Mouse (Mus musculus) MN1 (cell line): ENCODE measurements around the gene Atp1a2.

Experiments
- DNase-seq: peaks from one replicate; pipeline ENCODE4 v3.0.0-alpha.2; 2016; ENCODE audit warnings: low spot score

Gene Atp1a2

DNA sequence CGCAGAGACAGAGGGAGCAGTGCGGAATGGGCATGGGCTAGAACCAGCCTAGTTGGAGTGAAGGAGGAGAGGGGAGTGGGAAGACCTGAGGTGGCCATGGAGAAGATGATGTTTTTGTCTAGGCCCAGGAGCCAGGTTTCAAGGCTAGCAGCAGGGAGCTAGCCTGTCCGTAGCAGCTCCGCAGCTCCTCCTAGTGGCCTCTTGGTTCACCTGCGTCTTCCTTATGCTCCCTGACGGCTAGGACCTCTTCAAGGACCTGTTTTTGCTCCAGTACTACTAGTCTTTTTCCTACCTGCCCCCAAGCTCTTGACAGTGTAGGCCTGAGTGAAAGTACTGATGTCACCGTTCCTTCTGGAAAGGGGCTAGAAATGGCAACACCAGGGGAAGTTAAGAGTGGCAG is 26.9 kb upstream of the Atp1a2 start:
- DNase-seq, result peak; percentile 82

DNA sequence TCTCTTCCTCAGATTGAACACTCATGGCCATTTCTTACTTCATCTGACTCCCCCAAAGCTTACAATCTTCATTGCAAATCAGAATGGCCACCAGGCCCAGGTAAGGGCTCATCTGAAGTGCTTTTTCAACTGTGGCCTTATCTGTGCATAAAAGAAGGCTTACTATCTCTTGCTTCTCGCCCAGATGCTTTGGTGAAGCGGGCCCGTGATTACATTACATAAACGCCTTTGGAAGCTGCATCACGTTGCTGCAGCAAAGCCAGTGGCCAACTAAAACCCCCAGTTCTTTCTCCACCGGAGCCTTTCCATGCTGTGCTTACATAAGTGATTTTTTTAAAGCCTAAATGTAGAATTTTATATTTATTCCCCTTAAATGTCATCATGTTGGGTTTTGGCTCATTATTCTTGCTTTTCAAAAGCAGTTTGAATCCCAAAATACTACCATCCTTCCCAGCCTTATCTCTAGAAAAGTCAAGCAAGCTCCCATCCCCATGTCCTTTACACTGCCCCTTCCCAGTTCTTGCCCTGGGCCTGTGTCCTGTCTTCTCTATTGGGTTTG is 26.0 kb upstream of the Atp1a2 start:
- DNase-seq, result no peak

DNA sequence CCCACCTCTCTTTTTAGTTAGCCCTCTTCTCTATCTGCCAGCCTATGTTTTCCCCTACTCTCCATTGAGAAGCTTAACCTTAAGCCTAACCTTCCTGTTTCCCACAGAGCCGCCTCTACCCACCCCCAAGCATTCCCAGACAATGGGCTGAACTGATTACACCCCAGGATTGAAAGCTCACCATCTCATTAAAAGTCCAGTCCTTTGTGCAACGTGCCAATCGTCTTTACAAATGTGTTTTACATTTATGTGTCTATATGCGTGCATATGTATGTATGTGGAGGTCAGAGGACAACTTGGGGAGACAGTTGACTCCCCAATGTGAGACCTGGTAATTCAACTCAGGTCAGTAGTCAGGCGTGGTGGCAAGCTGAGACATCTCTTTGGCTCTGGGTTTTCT is 25.4 kb upstream of the Atp1a2 start:
- DNase-seq, result no peak

DNA sequence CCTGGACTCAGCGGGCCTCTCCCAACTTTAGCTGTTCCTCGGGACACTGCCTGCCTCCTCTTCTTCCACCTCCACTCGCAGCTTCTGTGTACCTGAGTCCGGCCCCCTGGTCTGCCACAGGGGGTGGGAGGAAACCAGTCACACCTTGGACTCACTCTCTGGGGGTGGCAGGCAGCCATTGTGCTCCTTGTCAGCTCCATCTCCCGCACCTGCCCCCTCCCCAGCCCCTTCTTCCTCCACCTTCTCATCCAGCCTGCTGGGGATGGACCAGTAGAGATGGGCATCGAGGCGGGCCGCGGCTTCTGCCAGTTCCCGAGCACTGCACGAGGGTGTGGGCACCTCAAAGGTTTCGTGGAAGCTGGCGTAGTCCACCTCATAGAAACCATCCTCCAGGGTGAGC is 24.9 kb upstream of the Atp1a2 start:
- no peak for DNase-seq

DNA sequence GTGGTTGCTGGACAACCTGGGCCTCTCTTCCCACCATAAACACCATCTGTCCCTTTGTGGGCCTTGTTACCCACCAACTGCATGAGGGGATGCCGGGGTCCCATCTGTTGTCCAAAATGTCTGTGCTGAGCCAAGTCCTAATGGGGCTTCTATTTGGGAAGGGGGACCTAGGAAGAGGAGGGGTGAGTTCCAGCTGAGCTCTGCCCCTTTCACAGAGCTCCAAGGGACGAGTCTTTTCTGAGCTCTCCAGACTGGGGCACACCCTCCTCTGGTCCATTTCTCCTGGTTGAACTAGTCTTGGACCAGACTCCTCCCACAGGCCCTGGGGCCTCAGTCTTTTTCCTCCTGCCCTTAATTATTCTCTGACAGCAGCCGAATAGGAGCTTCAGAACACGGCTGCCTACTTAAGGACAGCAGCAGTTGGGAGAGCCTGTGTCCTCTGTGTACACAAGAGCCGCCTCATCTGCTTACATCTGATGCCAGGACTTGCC is 22.1 kb upstream of the Atp1a2 start:
- no peak for DNase-seq

DNA sequence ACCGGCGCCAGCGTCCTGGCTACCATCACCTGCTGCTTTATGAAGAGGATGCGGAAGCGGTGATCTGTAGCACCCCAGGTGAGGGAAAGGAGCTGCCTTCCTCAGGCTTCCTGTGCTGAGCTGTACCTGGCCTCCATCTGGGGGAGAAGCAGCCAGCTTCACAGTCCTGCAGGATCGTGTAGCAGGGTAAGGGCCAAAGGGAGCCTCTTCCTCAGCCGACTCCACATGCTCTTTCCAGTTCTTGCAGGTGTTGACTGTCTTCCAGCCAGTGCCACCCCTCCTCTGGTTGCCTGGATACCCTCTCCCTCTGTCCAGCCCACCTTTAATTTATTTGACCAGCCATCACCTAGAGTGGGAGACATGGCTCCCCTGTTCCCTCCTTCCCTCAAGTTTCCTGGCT is 21.5 kb upstream of the Atp1a2 start:
- no peak for DNase-seq

DNA sequence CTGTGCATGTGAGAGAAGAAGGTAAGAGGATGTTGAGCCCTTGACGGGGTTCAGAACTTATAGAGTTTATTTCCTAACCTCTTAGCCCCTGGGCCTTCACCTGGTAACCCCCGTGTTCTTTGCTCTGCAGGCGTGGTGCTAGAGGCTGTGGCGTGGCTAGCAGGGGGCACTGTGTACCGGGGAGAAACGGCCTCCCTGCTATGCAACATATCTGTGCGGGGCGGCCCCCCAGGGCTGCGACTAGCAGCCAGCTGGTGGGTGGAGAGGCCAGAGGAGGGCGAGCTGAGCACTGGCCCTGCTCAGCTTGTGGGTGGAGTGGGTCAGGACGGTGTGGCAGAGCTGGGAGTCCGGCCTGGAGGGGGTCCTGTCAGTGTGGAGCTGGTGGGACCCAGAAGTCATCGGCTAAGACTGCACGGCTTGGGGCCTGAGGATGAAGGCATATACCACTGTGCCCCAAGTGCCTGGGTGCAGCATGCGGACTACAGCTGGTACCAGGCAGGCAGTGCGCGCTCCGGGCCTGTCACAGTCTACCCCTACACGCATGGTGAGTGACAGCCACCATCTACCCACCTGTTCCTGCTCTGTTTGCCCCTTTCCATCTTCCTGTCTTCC is 20.7 kb upstream of the Atp1a2 start:
- no peak for DNase-seq

DNA sequence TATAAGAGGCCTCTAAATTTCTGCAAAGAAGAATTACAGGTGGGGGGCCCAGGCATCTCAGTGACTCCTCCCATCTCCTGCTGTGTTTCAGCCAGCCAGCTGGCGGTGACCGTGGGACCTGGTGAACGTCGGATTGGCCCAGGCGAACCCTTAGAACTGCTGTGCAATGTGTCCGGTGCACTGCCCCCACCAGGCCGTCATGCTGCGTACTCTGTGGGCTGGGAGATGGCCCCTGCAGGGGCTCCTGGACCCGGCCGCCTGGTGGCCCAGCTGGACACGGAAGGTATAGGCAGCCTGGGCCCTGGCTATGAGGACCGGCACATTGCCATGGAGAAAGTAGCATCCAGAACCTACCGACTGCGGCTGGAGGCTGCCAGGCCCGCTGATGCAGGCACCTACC is 20.1 kb upstream of the Atp1a2 start:
- DNase-seq, result no peak

DNA sequence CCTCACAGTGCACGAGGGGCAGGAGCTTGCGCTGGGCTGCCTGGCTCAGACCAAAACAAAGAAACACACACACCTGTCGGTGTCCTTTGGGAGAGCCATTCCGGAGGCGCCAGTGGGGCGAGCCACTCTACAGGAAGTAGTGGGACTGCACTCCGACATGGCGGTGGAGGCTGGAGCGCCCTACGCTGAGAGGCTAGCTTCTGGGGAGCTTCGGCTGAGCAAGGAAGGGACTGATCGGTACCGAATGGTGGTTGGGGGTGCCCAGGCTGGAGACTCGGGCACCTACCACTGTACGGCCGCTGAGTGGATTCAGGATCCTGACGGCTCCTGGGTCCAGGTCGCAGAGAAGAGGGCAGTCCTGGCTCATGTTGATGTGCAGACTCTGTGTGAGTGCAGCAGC is 19.6 kb upstream of the Atp1a2 start:
- no peak for DNase-seq

DNA sequence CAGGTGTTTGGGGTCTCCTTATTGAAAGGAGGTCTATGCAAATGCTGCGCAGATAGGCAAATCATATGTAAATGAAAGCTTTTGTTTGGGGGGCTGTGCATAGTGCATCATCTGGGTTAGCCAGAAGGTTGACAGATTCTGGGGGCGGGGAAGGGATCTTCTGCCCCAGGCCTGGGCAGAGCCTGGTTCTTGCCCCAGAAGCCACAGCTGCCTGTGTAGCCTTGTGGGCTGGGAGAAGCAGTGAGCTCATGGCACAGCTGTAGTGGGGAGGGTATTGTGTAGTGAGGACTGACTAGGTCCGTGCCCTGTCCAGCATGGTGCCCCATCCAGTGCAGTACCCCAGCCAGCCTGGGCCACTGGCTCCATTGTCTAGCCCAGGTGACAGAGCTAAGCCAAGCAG is 17.0 kb upstream of the Atp1a2 start:
- DNase-seq, result no peak

DNA sequence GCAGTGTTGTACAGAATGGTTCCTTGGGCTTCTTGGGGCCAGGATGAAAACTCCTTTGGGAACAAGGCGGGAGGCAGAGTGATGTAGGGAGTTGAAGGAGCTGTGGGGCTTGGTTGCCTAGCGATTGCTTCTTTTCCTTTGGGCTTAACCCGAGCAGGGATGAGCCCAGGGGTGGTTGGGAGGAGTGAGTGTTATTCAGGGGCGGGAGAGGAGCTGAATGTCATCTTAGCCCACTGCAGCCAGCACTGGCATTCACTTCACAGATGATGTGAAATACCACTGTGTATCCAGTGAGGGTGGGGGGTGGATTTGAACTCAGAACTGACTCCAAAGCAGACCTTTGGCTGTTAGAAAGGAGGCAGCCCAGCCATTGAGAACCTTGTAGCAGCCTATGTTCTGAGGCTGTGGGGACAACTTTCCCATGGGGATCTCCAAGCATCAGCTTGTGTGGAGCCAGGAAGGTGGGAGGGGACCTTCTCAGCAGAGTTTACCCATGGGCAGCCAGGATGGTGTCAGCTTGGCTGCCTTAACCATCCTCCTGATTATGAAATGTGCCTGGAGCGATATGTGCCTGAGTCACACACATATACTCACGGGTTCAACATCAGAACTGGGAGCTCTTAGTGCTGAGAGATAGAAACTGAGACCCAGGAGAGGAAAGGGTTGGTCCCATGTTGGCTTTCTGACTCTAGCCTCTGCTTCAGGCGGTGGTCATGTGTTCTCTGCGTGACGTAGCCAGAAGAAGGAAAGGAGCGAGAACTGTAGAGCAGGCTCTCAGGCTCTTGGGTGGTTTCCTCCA is 15.9 kb upstream of the Atp1a2 start:
- DNase-seq, result peak; percentile 32

DNA sequence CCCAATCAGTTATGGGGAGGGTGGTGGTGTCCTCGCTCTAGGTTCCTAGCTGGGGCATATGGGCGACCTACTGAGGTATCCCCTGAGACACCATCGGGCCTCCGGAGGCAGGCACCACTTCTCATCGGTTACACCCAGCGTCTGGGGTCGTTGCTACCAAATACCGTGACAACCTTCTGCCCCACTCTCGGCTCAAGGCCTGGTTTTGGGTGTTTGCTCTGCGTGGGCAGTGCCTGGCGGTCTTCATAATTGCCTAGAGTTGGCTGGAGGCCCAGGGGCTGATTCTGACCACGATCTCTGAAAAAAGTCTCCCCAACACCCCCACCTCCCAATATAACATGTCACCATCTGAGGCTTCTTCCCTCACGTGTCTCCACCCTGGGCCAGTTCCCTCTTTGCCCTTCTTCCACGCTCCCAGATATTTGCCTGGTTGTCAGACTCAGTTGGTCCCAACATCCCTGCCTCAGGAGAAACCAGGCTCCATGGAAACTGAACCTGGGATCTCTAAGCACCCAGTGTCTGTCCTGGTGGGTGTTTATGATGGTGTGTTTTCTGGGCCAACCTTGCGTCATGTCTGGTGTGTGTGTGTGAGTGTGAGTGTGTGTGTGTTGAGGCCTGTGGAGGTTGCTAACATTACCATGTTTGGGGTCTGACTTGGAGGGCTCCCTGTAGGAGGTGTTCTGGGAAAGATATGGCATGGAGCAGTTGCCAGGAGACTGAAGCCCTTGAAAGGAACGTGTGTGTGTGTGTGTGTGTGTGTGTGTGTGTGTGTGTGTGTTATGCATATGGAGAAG is 15.1 kb upstream of the Atp1a2 start:
- DNase-seq, result peak; percentile 66

DNA sequence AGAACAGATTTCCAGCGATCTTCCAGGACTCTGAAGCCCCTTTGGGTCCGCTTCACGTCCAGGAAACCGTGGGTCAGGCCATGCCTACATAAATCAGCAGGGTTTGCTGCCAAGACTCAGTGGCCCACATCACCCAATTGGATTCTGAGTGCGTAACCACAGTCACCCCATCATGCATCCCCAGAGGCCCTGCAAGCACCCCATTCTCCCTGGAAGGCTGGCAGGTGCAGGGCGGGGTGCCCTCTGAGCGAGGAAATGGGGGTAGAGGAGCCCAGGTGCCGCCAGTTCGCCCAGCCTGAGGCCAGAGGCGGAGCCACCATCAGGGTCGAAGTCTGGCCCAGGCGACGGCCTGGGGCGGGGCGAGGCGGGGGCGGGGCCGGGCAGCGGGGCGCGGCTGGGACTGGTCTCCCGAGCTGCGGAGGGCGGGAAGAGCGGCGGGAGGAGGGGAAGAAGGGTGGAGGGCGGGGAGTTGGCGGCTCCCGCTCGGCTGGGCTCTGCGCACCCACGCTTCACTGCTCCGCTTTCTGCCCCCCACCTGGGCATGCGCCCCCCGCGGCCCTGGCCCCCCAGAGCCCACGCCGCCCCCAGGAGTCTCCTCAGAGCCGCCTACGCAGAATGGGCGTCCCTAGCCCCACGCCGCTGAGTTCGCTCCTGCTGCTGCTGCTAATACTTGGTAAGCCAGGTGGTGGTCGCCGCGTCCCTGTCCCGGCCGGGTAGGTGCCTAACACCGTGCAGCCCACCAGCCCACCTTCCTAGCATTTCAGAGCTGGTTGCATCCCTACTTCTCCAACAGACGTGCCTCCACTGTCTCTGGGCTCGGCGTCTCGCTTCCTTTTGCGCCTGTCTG is 14.3 kb upstream of the Atp1a2 start:
- DNase-seq, result peak; percentile 92

DNA sequence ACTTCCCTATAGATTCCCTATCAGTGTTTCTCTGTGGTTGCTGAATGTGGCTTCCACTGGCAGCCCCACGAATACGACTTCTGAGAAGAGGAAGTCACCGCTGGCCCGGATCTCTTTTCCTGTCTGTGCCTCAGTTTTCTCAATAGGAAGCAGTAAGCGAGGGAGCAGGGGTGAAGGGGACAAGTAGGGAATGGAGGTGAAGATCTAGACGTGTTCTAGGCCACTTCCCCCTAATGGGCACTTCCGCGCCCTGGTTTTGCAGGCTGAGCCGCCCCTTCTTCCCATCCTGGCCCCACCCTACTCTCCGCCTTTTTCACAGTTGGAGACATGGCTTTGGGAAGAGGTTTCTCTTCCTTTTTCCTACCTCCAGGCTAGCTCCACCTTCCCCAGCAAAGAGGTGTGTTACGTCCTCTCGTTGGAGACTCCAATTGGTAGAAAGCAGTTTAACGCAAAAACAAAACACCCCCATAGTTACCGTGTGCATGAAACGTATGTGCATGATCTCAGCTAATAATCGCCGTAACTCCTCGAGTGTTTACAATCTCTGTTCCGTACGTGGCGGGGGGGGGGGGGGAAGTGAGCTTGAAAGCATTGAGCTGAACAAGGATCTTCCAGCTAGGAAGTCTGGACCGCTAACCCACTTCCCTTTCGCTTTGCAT is 13.5 kb upstream of the Atp1a2 start:
- peak; percentile 88 for DNase-seq

DNA sequence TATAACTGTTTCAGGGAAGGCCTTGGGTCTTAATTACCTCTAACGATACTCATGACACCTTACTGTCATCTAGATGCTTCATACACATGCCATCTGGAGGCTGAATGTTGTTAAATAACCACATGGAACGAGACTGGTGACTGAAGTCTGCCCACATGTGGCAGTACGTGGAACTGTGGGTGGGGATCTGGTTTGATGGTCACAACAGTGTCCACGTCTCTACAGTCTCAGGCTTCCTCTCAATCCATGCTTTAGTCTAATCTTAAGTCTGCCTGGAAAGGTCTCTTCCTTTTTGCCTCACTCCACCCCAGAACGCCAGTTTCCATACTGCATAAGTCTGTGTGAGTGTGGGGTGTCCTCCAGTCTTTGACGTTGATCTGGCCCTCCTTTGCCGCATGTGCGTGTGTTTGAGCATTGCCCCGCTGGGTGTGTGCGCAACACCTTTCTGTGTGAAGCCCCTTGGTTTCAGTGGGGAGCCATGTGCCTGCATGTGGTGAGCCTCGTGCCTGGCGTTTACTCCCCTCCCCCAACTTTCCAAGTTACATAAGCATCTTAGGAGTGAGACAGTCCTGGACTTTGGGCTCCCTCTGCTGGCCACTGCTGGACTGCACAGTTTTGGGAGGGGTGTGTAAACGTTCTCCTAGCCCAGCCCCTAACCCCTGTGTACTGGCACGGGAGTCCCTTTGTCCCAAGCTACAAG is 12.0 kb upstream of the Atp1a2 start:
- DNase-seq, result peak; percentile 98

DNA sequence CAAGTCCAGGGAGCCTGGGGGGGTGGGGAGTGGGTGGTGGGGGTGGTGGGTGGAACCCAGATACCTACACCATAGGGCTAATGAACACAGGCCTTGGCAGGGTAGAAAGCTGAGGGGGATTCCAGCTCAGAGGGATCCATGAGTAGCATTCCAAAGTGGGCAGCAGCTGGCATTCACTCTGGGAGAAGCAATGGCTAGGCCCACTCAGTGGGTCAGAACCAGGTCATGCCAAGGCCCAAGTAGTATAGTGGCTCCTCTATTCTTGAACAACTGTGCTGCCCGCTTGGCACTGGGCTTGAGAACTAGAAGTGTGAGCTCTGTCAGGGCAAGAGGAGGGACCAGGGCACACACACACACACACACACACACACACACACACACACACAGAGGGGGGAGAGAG is 10.5 kb upstream of the Atp1a2 start:
- no peak for DNase-seq

DNA sequence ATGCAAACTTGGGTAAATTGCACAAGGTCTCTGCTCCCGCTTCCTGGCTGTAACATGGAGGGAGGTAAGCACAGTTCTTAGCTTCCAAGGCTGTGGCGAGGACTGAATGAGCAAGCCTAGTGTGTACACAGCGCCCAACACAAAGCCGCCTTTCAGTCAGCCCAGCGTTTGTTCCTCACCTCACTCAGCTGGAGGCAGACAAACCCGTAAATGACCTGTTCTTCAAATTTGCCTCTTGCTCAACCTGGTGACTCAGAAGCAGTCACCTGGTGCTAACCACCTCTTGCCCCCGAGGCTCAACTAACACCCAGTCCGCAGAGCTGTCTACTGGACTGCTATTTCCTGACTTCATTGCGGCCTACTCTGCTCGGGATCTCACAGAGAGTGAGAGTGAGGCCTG is 10.1 kb upstream of the Atp1a2 start:
- no peak for DNase-seq

DNA sequence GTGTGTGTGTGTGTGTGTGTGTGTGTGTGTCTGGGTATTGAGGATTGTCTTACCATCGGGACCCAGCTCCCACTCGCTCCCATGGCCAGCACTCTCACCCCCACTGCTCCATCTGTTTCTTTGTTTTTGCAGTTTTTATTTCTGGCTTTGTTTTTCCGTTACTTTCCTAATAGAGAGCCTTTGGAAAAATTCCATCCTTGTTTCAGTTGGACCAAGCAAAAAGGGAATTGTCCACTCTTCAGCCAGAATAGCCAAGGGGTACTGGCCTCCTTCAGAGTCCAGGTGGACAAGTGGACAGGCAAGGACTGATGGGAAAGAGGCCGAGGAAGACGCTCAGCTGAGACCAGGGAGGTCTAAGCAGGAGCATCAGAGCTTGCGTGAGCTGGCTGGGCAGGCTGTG is 9.0 kb upstream of the Atp1a2 start:
- no peak for DNase-seq

DNA sequence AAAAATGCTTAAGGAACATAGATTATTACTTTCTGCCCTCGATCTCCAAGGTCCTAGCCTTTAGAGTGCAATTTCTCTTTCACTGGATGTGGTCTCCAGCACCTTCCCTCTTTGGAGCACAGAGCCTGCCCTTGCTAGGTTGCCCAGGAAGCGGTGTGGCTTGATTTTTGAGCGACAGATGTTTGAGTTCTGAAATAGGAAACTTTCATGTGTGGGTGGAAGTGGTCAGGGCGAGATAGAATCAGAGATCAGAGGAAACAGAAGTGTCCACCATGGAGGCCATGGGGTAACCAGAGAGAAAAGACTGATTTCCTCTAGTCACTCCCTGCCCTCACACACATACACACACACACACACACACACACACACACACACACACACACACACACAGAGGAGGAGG is 8.3 kb upstream of the Atp1a2 start:
- DNase-seq, result no peak

DNA sequence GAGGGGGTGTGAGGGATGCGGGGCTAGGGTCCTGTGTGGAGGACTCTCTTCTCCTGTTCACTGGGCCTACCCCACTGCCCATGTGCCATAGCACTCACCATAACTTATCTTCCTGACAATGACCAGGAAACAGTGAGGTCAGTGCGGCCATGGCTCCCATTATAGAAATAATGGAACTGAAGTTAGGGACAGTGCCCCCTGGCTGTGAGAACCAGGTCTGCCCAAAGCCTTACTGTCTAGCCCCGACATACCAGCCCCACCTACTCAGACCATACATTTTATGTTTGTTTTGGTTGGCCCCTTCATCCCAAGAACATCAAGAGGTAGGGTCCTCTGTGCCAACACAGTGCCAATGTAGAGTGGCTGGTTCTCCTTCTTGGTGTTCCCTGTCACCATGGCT is 7.8 kb upstream of the Atp1a2 start:
- DNase-seq, result no peak

DNA sequence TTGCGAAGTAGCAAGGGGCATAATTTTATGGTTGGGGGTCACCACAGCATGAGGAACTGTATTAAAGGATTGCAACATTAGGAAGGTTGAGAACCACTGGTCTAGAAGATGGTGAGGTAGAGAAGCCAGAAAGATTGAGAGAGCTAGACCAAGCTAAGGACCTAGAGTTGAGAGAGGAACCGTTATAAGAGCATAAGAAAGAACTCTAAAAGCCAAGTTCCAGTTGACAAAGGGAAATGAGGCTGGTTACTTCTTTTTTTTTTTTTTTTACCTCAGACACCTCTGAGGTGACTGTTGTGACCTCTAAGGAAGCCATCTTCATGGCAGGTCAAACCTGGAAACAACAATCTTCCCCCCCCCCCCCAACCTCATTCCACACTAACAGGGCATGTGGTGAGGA is 7.3 kb upstream of the Atp1a2 start:
- DNase-seq, result no peak
